Mouse (Mus musculus): ENCODE results near the gene Tfrc.
A peak's percentile ranks its signal among the peaks of the same experiment; 100 is the strongest.

The Tfrc gene

DNA sequence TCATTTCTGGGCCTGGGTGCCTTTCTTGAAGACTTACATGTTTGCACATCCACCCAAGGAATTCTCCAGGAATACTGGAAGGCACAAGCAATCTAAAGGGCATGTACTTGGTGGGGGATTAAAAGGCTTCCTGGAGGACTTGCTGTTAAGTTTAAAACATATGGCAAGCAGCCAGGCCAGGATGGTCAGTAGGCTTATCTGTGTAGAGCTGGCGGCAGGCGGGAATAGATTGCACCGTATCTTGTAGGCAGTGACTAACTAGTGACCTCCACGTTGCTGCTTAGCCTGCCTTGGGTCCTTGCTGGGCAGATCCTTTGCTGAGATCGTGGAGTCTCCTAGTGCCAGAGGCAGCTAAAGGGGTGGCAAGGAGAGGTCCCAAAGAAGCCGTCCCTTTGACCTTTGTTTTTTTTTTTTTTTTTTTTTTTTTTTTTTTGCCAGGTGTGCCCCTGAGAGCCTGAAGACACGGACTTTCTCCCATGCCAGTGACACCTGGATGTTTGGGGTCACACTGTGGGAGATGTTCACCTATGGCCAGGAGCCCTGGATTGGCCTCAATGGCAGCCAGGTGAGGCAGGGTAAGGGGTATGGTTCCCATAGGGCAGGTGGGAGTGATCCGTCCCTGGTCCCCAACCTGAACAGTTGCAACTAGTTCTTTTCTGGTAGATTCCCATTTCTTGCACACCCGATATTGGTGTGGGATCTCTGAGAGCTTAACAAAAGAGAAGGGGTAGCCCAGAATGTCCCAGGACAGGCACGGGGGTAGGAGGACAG, 61.8 kb downstream of the Tfrc start:
- DNase-seq, result no peak

DNA sequence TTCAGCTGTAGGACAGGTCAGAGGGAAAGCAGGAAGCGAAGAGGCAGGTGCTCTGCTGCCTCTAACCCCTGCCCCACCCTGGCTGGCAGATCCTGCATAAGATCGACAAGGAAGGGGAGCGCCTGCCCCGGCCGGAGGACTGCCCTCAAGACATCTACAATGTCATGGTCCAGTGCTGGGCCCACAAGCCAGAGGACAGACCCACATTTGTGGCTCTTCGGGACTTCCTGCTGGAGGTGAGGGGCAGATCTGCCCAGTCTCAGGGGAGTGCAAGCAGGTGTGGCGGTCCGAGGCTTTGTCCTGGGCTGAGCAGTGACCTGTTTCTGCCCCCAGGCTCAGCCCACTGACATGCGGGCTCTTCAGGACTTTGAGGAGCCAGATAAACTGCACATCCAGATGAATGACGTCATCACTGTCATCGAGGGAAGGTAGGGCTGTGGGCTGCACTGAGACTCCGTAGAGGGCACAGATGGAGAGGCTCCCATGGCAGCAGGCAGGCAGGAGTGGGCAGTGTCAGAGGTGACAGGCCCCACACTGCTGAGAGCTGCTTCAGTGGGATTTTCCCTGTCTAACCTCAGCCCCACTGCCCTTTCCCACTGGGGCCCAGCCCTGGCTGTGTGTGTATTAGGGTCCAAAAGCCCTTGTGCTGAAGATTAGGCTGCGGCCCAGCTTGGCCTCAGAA, 62.6 kb downstream of the Tfrc start:
- DNase-seq, result no peak

DNA sequence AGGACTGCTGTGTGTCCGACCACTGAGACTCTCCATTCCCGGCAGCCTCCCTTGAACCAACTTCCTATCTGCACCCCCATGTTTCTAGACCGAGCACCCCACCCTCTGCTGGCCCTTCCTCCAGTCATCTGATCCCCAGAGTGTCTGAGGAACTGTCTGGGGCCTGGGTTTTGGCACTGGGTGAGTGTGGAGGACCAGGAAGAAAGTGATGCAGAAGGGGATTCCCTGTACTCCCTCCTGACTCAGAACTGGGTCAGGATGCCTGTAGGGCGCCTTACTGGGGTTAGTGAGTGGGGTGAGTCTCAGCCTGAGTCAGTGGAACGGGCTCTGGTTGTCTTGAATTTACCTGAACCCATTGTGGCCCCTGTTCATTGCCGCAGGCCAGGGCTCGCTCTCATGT, 63.5 kb downstream of the Tfrc start:
- DNase-seq, result no peak

DNA sequence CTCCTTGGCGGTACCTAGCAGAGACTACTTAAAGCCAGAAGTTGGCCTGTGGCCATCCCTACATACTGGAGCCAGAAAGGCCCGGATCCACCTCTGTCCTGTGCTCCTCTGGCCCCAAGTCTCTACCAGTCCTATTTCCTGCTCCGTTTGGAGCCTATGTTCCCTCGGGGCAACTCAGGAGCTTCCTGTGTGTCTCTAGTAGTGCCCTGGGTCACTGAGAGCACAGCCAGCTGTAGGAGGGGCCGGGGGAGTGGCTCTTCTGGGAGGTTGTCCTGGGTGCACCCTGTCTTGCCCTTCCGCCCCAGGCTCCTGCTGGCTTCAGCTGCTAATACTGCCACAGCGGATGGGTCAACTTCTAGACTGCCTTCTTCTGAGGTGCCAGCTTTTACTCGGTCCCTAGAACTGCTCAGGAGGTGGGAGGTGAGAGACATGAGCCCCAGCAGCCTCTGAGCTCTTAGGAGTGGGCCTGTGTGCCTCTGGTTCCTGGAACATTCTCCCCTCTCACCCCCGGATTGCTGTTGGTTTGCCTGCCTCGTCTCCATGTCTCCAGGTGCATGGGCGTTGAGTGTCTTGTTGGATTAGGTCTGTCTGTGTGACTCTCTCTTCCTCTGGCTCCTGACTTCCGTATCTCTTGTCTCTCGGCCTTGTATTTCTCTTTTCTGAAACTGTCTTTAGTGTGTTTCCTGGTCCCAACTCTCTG, 64.3 kb downstream of the Tfrc start:
- no peak for DNase-seq

DNA sequence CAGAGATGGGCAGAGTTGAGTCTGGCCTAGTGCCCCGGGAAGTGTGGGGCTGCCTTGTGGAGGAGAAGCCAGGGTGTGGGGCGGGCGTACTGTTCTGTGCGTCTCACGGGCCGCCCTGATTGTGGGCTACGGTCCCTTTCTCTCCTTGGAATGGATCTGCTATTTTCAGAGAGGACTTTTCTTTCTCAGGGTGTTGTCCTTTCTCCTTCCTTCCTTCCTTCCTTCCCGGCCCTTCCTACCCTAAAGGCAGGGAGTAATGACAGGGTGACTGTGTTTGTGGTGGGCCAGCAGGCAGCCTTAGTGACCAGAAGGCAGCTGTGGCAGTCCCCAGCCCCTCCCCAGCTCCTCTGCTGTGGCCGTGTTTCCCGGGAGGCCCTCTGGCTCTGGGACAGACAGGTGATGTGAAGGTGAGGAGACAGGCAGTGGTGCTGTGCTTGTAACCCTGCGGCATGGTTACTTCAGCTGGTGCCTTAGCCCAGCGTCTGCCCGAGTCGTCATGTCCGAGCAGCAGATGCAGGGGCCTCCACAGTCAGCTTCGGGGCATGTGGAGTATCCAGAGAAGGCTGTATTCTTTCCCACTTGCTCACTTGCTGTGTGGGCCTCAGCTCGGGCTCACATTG, 65.5 kb downstream of the Tfrc start:
- DNase-seq, result no peak

DNA sequence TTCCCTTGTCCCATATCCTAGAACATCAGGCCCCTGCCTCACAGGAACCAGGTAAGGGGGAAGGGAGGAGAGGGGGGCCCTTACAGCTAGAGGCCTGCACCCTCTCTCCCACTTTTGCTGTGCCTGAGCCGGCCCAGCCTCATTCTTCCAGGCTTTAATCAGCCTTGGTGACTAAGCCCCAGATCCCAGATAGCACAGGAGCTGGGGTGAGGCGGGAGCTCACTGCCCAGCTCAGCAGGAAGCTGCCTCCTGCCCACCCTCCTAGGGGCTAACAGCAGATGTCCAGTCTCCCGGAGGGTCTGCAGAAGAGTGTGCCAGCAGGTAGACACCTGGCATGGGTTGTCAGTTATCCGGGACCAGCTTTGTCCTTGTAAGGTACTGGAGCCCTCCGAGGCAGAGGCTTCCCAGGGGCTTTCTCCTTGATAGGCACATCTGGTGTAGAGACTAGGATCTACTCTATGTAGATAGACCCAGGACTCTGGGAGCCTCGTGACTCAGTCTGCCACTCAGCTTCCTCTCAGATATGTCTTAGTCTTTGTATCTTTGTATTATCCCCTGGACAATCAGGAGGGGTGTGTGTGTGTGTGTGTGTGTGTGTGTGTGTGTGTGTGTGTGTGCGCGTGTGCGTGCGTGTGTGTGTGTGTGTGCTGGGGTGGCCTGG, 68.5 kb downstream of the Tfrc start:
- no peak for DNase-seq

DNA sequence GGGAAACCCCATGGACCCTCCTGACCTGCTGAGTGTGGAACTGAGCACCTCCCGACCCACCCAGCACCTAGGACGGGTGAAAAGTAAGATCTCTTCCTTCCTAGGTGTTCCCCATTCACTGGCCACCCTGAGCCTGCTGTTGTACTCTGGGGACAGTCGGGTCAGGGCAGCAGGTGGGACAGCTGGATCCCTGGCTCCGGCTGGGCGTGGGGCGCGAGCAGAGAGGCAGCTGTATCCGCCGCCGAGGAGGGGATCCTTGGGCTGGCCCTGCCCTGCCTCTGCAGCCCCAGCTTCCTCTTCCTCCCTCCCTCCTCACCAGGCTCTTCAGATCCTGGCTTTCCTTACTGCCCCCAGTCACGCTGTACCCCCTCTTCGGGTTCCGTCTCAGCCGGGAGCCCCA, 69.2 kb downstream of the Tfrc start:
- no peak for DNase-seq

DNA sequence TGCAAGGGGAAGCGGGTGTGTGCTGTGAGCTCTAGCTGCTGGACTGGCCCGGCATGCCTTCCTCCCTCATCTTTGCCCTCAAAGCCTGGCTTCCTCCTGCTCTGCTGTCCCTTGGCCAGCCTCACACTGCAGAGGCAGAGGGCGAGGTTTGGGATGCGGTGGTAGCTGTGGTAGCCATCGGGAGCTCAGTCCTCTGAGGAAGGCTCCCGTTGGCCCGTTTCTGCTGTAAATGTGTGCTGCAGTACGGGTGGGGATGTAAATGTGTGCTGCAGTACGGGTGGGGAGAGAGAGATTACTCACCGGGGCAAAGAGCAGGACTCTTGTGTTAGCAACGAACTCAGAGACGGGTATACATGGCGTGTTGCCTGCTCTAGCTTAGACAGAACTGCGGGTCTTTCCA, 70.1 kb downstream of the Tfrc start:
- DNase-seq, result no peak

DNA sequence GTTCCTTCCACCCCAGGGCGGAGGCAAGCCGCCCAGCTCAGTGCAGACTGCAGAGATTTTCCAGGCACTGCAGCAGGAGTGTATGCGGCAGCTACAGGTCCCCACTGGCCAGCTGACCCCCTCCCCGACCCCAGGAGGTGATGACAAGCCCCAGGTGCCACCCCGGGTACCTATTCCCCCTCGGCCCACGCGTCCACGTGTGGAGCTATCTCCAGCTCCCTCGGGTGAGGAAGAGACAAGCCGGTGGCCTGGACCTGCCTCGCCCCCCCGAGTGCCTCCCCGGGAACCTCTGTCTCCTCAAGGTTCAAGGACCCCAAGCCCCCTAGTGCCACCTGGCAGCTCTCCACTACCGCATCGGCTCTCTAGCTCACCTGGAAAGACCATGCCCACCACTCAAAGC, 71.3 kb downstream of the Tfrc start:
- no peak for DNase-seq

DNA sequence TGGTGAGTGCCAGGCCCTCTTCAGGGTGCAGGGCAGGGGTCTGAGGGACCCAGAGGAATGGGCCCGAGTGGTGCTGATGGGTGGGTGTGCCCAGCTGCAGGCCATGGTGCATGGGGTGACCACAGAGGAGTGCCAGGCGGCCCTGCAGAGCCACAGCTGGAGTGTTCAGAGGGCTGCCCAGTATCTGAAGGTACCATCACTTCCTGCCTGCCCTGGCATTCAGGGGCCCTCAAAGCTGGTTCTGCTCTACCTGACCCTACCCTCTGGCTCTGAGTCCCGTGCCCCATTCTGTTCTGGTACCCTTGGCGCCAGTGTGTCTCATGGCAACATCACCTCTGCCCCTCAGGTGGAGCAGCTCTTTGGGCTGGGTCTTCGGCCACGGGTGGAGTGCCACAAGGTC, 72.1 kb downstream of the Tfrc start:
- no peak for DNase-seq

DNA sequence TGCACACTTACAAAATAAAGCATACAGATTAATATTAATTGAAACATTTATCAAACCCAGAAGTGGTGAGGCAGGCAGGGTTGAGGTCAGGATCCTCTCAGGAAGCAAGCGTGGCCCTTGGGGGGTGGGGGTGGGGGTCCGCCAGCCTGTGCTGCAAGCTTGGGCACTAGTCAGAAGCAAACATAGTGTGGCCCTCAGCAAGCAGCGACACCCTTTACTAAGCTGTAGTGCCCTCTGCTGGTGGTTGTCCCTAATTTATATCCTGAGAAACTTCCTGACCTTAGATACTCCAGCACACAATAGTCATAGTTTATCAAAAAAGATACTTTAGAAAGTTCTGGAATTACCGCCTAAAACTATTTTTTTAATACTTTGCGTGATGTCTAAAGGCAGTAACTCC, 73.5 kb downstream of the Tfrc start:
- DNase-seq, result peak; percentile 90 to 93

All from cerebellum, postnatal 10 days (tissue).